Mouse (Mus musculus) liver, embryonic 13.5 days (tissue): ENCODE results near the gene Mpz. TPM values are rescaled to one million over a fixed set of nuclear protein-coding genes. Genes with fewer than 3 reads are reported as not detected.

Source experiments
- ATAC-seq: fragments of 200-750 bp; cut with Nextera tagmentation; 2 replicates; pipeline ENCODE4 v1.8.0; 2017; ENCODE audit warnings: low read depth, mild to moderate bottlenecking, moderate number of reproducible peaks, moderate library complexity
- DNase-seq: peaks from one replicate; pipeline ENCODE4 v3.0.0; 2022
- H3K27ac ChIP-seq: fragments of 300-500 bp; sonication (generic); 2 replicates; pipeline ENCODE4 v1.5.1; 2015; ENCODE audit warnings: moderate library complexity, mild to moderate bottlenecking, inconsistent platforms
- H3K27me3 ChIP-seq: fragments of 300-500 bp; sonication (generic); 2 replicates; pipeline ENCODE4 v1.6.1; 2015; ENCODE audit warnings: mild to moderate bottlenecking, inconsistent platforms
- H3K36me3 ChIP-seq: fragments of 300-500 bp; sonication (generic); 2 replicates; pipeline ENCODE4 v1.6.1; 2015; ENCODE audit warnings: mild to moderate bottlenecking, inconsistent platforms
- H3K4me1 ChIP-seq: fragments of 300-500 bp; sonication (generic); replicated peaks from 2 replicates; pipeline ENCODE4 v1.6.1; 2015; ENCODE audit warnings: inconsistent platforms
- H3K4me2 ChIP-seq: fragments of 300-500 bp; sonication (generic); 2 replicates; pipeline ENCODE4 v1.6.1; 2015; ENCODE audit warnings: inconsistent platforms, mild to moderate bottlenecking, moderate library complexity
- H3K4me3 ChIP-seq: fragments of 300-500 bp; sonication (generic); replicated peaks from 2 replicates; pipeline ENCODE4 v1.5.1; 2015; ENCODE audit warnings: mild to moderate bottlenecking, inconsistent platforms
- H3K9ac ChIP-seq: fragments of 300-500 bp; sonication (generic); 2 replicates; pipeline ENCODE4 v1.6.1; 2015; ENCODE audit warnings: mild to moderate bottlenecking, inconsistent platforms
- H3K9me3 ChIP-seq: fragments of 300-500 bp; sonication (generic); replicated peaks from 2 replicates; pipeline ENCODE4 v1.6.1; 2016; ENCODE audit warnings: inconsistent platforms
- WGBS: fragments of 180-500 bp; shearing (Covaris S2); methylation state at CpG from one replicate; pipeline ENCODE4 v1.1.7; 2015; ENCODE audit not compliant: insufficient replicate concordance; 5-methylcytosine and 5-hydroxymethylcytosine counted together
- polyA plus RNA-seq: library from polyadenylated mRNA; unstranded; fragments of >200 nt; fragmentation: Nextera tagmentation; extraction: Ambion mirVana; gene quantifications from 2 replicates; pipeline ENCODE4 v1.2.1, GENCODE M21; 2015

Mpz gene
- polyA plus RNA-seq, 1 experiment from 2014 or later: not detected

DNA sequence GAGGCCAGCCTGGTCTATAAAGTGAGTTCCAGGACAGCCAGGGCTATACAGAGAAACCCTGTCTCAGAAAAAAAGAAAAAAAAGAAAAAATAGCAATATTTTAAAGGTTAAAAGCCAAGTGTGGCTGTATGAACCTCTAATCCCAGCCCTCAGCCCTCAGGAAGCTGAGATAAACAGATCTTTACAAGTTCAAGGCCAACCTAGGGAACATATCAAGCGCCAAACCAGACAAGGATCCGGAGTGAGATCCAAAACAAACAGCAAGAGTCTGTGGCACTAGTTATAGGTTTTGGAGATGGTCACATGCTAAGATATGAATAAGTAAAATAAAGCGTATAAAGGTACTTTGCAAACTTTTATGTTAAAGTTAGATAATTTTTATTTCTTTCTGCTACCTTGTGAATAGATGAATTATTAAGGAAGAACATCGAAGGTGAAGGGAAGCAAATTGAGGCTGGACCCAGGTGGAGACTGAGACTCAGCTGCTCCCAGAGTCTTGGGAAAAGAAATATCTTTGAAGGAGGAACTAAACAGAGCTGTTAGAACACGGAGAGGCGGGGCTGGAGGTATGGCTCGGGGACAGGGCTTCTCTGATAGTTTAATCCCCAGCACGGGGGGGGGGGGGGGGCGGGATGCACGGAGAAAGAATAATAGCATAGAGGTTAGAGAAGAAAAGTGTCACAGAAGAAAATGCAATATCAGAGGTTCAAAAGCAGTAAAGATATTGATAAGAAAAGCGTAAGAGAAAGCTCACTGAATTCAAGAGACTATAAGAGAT, 53.1 kb downstream of the Mpz start:
- H3K9me3 ChIP-seq: no peaks in the 10 kb centered on the region
- DNase-seq: no peak
- no peak overlapping the region for H3K9ac ChIP-seq
- no peak overlapping the region for H3K4me2 ChIP-seq
- H3K27me3 ChIP-seq: peaks cover 11% of the 10 kb centered on the region
- ATAC-seq: peak; percentile 38; the same call in 1 of the 2 replicates
- H3K27ac ChIP-seq: peak overlapping the region; percentile 71
- 38% methylated on average over 11 of the region's 11 CpGs for WGBS
- H3K4me1 ChIP-seq: peaks cover 7% of the 10 kb centered on the region; the same call in 1 of the 2 replicates
- H3K4me3 ChIP-seq: no peak overlapping the region
- H3K36me3 ChIP-seq: no peaks in the 10 kb centered on the region

GRCm38 (mm10) chr1:171204249-171204644, 53.7 kb downstream of the Mpz start:
- Histone ChIP-seq H3K9ac (no peak overlapping the region), H3K36me3 (no peaks in the 10 kb centered on the region), H3K27me3 (peaks cover 5% of the 10 kb centered on the region), H3K4me1 (peaks cover 7% of the 10 kb centered on the region; the same call in 1 of the 2 replicates), H3K4me3 (no peak overlapping the region), H3K9me3 (no peaks in the 10 kb centered on the region), H3K4me2 (no peak overlapping the region), H3K27ac (no peak overlapping the region)
- whole genome bisulfite sequencing: 68% methylated on average over 7 of the region's 7 CpGs
- ATAC-seq (peak; percentile 81), DNase-seq (no peak)

- WGBS: 51% methylated on average over 6 of the region's 6 CpGs
- Histone ChIP-seq H3K9ac (no peak overlapping the region), H3K4me1 (peaks cover 7% of the 10 kb centered on the region; the same call in 1 of the 2 replicates), H3K27ac (no peak overlapping the region), H3K4me2 (no peak overlapping the region), H3K36me3 (no peaks in the 10 kb centered on the region), H3K27me3 (peaks cover 3% of the 10 kb centered on the region), H3K4me3 (no peak overlapping the region), H3K9me3 (no peaks in the 10 kb centered on the region)
- no peak for DNase-seq
- ATAC-seq: no peak
Observed at GRCm38 (mm10) chr1:171205704-171206493, 55.4 kb downstream of the Mpz start.

DNA sequence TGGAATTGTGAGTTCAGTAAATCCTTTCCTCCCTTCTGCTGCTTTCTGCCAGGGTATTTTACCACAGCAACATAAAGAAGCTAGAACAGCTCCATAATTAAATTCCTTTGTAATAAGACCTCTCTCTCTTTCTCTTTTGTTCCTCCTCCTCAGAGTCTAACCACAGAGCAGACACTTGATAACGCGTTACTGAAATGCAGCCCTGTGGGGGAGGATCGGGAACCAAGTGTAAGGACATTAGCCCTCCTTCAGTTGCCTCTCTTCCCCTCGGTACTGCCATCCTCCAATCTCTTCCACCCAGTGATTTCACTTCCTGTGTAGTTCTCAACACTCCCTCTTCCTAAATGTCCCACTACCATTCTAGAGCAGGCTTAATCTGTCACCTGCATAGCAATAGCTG, 58.9 kb downstream of the Mpz start:
- 8% methylated on average over 4 of the region's 4 CpGs for WGBS
- Histone ChIP-seq H3K27me3 (peaks cover 11% of the 10 kb centered on the region), H3K4me1 (peaks cover 7% of the 10 kb centered on the region), H3K9ac (no peak overlapping the region), H3K36me3 (no peaks in the 10 kb centered on the region), H3K4me2 (no peak overlapping the region), H3K27ac (no peak overlapping the region), H3K9me3 (no peaks in the 10 kb centered on the region), H3K4me3 (no peak overlapping the region)
- ATAC-seq (no peak), DNase-seq (no peak)

Other genes starting within 250 kb of the Mpz start
- not detected in 2 replicates for gene Fcrlb, start 237.8 kb upstream of the Mpz start, polyA plus RNA-seq
- 0.24 and 0.36 TPM in 2 replicates for gene Fcrla, start 223.1 kb upstream of the Mpz start, polyA plus RNA-seq
- 2.5 and 3.0 TPM in 2 replicates for gene Fcgr2b, start 174.2 kb upstream of the Mpz start, polyA plus RNA-seq
- 2.0 and 2.4 TPM in 2 replicates for gene Fcgr4, start 131.8 kb upstream of the Mpz start, polyA plus RNA-seq
- gene Fcgr3, start 85.8 kb upstream of the Mpz start, polyA plus RNA-seq: 17.9 and 23.1 TPM in 2 replicates
- 1.8 and 2.5 TPM in 2 replicates for gene Cfap126, start 36.8 kb upstream of the Mpz start, polyA plus RNA-seq
- gene Sdhc, start 108 bp upstream of the Mpz start, polyA plus RNA-seq: 140 and 164 TPM in 2 replicates
- gene Pcp4l1, start 45.6 kb downstream of the Mpz start, polyA plus RNA-seq: 1.5 and 1.8 TPM in 2 replicates
- gene Nr1i3, start 63.3 kb downstream of the Mpz start, polyA plus RNA-seq: 0.39 and 0.52 TPM in 2 replicates
- gene Tomm40l, start 71.8 kb downstream of the Mpz start, polyA plus RNA-seq: 19.3 and 21.4 TPM in 2 replicates
- gene Apoa2, start 74.3 kb downstream of the Mpz start, polyA plus RNA-seq: 3,578 and 3,897 TPM in 2 replicates
- 68.2 and 69.6 TPM in 2 replicates for gene Fcer1g, start 83.7 kb downstream of the Mpz start, polyA plus RNA-seq
- gene Adamts4, start 99.7 kb downstream of the Mpz start, polyA plus RNA-seq: 0.43 and 0.46 TPM in 2 replicates
- 152 and 167 TPM in 2 replicates for gene Ndufs2, start 100.7 kb downstream of the Mpz start, polyA plus RNA-seq
- 24.9 and 26.5 TPM in 2 replicates for gene B4galt3, start 119.6 kb downstream of the Mpz start, polyA plus RNA-seq
- gene Ppox, start 130.5 kb downstream of the Mpz start, polyA plus RNA-seq: 174 and 175 TPM in 2 replicates
- 25.8 and 26.7 TPM in 2 replicates for gene Usp21, start 137.3 kb downstream of the Mpz start, polyA plus RNA-seq
- gene Ufc1, start 144.3 kb downstream of the Mpz start, polyA plus RNA-seq: 53.3 and 57.1 TPM in 2 replicates
- 20.3 and 22.7 TPM in 2 replicates for gene Dedd, start 178.4 kb downstream of the Mpz start, polyA plus RNA-seq
- gene Nit1, start 194.9 kb downstream of the Mpz start, polyA plus RNA-seq: 24.1 and 29.1 TPM in 2 replicates
- gene Pfdn2, start 195.0 kb downstream of the Mpz start, polyA plus RNA-seq: 60.9 and 66.8 TPM in 2 replicates
- gene Klhdc9, start 210.1 kb downstream of the Mpz start, polyA plus RNA-seq: 0.13 and 0.18 TPM in 2 replicates
- gene Nectin4, start 219.4 kb downstream of the Mpz start, polyA plus RNA-seq: 0.08 and 0.14 TPM in 2 replicates
- 3.3 and 3.8 TPM in 2 replicates for gene Arhgap30, start 238.2 kb downstream of the Mpz start, polyA plus RNA-seq